Mouse (Mus musculus): ENCODE results near the gene 4921501E09Rik. TPM values are rescaled to one million over a fixed set of nuclear protein-coding genes. Genes with fewer than 3 reads are reported as not detected.

The 4921501E09Rik gene
- not detected for polyA plus RNA-seq (2012; fragmentation: generic; extraction: Trizol)

DNA sequence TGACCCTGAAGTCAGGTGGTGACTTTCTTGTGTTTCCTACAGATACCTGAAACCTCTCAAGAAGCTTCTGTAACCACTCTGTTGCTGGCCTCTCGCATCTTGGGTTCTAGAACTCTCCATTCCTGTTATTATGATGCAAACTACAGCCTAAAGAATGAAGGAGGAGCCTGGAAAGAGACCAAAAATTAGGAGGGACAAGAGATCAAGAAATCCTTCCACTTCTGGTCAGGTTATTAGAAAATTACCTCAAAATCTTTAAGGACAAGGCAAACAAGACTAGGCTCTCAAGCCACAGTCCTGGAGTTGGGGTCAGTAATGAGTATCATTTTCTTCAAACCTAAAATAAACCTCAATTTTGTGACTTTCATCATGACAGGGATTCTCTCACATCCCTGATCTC lies at the start of gene 4921501E09Rik:
Gene 4921501E09Rik (minus strand): TSS at position 101 of the 400 bp plus-strand sequence.

GRCm38 (mm10) chr17:33089220-33089949 lies 21.5 kb upstream of the 4921501E09Rik start, which contains the start of gene Zfp563:
Zfp563 (plus strand) TSS chr17:33089310.

DNA sequence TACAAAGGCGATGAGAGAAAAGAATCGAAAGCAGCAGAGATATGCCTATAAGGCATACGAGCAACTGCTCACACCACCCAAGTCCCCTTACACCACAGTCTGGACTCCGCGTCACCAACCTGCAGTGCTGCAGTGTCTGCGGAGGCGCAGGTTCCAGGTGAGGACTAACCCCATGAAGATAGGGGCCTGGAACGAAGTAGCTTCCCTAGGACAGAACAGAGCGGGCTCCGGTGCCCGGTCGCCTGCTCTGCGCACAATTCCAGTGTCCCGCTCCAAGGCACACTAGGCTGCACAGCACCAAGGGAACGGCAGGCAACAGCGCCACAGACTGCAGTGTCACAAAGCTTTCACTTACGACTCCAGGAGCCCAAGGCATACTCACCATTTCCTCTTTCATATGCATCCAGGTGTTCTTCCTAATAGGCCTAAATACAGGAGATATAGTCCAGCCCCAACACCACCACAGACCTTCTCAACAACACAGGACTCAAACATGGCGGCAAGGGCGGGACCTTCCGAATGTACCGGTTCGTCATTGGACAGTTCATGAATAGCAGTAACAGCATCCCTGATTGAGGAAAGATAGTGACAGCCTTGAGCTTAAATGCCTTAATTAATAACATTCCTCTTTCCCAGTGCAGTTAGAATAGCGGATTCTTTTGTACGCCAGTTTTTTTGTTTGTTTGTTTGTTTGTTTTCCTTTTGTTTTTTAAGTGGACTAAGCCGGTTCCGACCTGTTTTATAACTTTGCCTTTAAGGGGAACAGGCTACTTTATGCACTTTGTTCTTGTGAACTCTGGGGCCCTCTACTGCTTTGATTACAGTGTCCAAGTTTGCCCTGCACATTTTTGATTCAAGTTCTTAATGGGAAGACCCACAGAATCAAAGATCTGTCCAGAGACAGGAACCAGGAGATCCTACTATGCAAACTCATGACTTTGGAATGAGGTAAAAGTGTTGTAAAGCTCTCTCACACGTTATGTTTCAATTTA lies 34.7 kb downstream of the 4921501E09Rik start, which contains the start of gene Zfp763:
Gene Zfp763 (minus strand): TSS at position 503 of the 992 bp plus-strand sequence.

Other genes with a start within 250 kb of the 4921501E09Rik start
- 1 to 10 TPM in 1 of 2 experiments, under 1 TPM in 1; 0.15 to 2.8 TPM for gene Zfp799, start 237.8 kb downstream of the 4921501E09Rik start, polyA plus RNA-seq (2012; fragmentation: generic; extraction: Trizol)
- gene Zfp870, start 176.4 kb downstream of the 4921501E09Rik start, polyA plus RNA-seq (2012; fragmentation: generic; extraction: Trizol), result 1 to 10 TPM in 1 of 2 experiments, under 1 TPM in 1; 0.12 to 2.0 TPM
- gene Cyp4f14, start 150.7 kb downstream of the 4921501E09Rik start, polyA plus RNA-seq (2012; fragmentation: generic; extraction: Trizol), result 1 to 10 TPM in 1 of 2 experiments, under 1 TPM in 1; 0.01 to 2.3 TPM
- 10 to 100 TPM in 1 of 2 experiments, 1 to 10 TPM in 1; 4.0 to 27.3 TPM for gene Cyp4f13, start 120.7 kb downstream of the 4921501E09Rik start, polyA plus RNA-seq (2012; fragmentation: generic; extraction: Trizol)
- 1 to 10 TPM in 1 of 2 experiments, under 1 TPM in 1; 0.11 to 1.1 TPM for gene Zfp472, start 102.2 kb downstream of the 4921501E09Rik start, polyA plus RNA-seq (2012; fragmentation: generic; extraction: Trizol)
- 1 to 10 TPM in 1 of 2 experiments, under 1 TPM in 1; 0.13 to 3.9 TPM for gene Zfp952, start 74.9 kb downstream of the 4921501E09Rik start, polyA plus RNA-seq (2012; fragmentation: generic; extraction: Trizol)
- gene Zfp763, start 34.7 kb downstream of the 4921501E09Rik start, polyA plus RNA-seq (2012; fragmentation: generic; extraction: Trizol), result 1 to 10 TPM in 1 of 2 experiments, under 1 TPM in 1; 0.06 to 1.1 TPM
- 1 to 10 TPM in 1 of 2 experiments, under 1 TPM in 1; 0.08 to 1.9 TPM for gene Zfp563, start 21.3 kb upstream of the 4921501E09Rik start, polyA plus RNA-seq (2012; fragmentation: generic; extraction: Trizol)
- gene Morc2b, start 71.6 kb upstream of the 4921501E09Rik start, polyA plus RNA-seq (2012; fragmentation: generic; extraction: Trizol), result under 1 TPM in 1 of 2 experiments, not detected in 1; 0.08 TPM
- gene Olfr55, start 100.4 kb upstream of the 4921501E09Rik start, polyA plus RNA-seq (2012; fragmentation: generic; extraction: Trizol), result not detected
- not detected for gene Olfr239, start 123.2 kb upstream of the 4921501E09Rik start, polyA plus RNA-seq (2012; fragmentation: generic; extraction: Trizol)
- under 1 TPM in 1 of 2 experiments, not detected in 1; 0.01 TPM for gene Olfr1564, start 153.6 kb upstream of the 4921501E09Rik start, polyA plus RNA-seq (2012; fragmentation: generic; extraction: Trizol)
- 1 to 10 TPM in 1 of 2 experiments, under 1 TPM in 1; 0.07 to 2.1 TPM for gene Zfp955a, start 187.1 kb upstream of the 4921501E09Rik start, polyA plus RNA-seq (2012; fragmentation: generic; extraction: Trizol)
- not detected for gene Olfr63, start 196.6 kb upstream of the 4921501E09Rik start, polyA plus RNA-seq (2012; fragmentation: generic; extraction: Trizol)
- 1 to 10 TPM in 1 of 2 experiments, under 1 TPM in 1; 0.09 to 2.3 TPM for gene Zfp955b, start 221.5 kb upstream of the 4921501E09Rik start, polyA plus RNA-seq (2012; fragmentation: generic; extraction: Trizol)